Mouse (Mus musculus) embryo, embryonic 11.5 days (tissue): ENCODE data around the gene Card10.

Source experiments
- DNase-seq: peaks from one replicate; pipeline ENCODE4 v3.0.0-alpha.2; 2012; ENCODE audit warnings: low read depth, low spot score

Gene Card10

DNA sequence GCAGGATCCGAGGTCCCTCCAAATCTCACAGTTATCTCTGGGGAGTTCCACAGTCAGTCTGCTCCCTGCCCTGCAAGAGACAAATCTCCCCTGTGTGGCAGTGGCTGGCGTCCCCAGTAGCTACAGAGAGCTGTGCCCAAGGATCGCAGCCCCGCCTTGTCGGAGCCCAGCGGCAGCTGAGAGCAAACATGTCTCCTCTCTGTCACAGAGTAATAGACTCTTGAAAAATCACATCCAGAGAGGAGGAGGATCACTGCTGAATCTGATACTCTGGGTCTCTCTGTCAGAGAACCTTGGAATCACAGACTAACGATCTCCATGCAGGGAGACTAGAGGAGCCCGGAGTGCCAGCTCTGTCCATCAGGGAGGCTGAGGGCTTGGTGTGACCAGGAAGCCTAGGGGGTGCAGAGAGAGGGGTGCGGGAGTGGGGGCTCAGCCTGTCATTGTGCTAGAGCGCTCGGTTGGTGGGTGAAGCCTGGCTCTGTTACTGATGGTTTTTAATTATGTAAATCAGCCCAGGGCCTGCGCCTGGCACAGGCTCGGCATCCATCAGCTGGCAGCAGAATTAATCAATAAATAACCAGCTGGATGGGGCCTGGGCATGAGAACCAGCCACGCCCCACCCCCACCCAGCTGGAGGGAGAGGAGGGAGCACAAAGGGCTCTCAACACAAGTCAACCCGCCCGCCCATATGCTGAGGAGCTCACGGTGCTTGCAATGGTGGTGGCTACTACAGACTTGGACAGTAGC, 67.2 kb downstream of the Card10 start:
- DNase-seq: no peak

DNA sequence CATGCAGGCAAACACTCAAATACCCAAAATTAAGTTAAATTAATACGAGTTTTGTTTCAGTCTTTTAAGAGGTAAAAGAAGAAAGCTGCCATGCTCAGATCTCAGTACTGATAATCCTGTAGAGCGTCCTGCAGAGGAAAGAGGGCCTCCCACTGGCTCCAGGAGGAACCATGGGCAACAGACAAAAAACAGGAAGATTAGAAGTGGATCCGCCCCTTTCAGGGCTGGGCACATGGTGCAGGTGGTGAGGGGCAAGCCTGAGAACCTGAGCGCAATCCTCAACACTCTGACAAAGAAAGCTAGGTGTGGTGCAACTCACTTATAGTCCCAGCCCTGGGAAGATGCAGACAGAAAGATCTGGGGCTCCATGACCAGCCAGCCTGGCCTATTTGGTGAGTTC, 71.0 kb downstream of the Card10 start:
- DNase-seq: no peak

DNA sequence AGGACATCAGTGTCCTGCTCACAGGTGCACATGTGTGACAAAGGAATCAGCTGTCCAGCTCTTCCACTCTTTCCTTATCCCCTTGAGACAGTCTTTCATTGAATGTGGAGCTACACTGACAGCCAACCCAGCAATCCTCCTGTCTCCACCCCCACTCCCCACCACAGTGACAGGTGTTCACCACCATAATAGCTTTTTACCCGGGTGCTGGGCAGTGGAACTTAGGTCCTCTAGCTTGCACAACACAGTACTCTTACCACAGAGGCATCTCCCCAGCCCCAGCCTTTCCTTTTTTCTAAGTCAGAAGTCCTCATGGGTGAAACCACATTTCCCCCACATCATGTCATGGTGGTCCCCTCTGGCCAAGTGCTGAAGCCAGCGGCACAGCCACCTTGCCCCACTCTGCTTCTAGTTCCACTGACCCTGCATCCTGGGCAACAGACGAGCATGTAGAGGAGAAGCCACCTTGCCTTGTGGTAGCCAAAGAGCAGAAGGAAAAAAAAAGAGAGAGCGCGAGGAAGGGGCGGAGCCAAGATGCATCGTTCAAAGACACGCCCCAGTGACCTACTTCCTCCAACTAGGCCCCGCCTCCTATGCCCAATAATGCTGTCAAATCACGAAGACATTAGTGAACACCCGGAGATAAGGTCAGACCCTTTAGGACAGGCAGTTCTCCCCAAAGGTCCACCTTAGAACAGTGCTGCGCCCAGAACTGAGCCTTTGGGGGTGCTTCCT, 72.4 kb downstream of the Card10 start:
- DNase-seq: no peak

DNA sequence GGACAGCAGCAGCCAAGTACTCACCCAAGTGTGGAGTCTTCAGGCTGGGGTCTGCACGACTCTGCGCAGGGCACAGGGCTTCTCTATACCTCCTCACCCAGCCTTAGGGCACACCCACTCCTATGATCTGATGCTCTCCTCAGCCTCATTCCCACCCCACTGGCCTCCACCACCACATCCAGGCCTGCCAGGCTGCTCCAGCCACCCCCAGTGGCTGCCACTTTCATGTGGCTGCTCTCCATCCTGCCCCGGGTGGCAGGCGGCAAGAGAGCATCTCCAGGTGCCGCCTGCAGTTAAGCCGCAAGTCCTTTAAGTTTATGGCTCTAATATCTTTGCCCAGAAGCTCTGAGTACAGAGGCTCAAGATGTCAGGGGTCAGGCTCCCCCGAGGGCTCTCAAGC, 76.1 kb downstream of the Card10 start:
- no peak for DNase-seq
